Mouse (Mus musculus) liver, embryonic 18 days (tissue): Measurements from ENCODE around the gene Ros1. TPM values are rescaled to one million over a fixed set of nuclear protein-coding genes. Genes with fewer than 3 reads are reported as not detected.

Source experiments
- polyA plus RNA-seq: library from polyadenylated mRNA; depleted of rRNA; stranded (reverse); fragments of >200 nt; gene quantifications from 2 replicates; pipeline ENCODE4 v1.2.3, GENCODE M21; 2012; rRNA removed

The Ros1 gene
- 0.01 TPM in 1 of 2 replicates, not detected in the other for polyA plus RNA-seq

GRCm38 (mm10) chr10:52194957-52195852 is at the start of gene Ros1:
Gene Ros1, minus strand, starts transcription at chr10:52195244.

GRCm38 (mm10) chr10:52233301-52233968 is 38.4 kb upstream of the Ros1 start, which contains the start of gene Dcbld1:
Gene Dcbld1, plus strand, starts transcription at chr10:52233619.

GRCm38 (mm10) chr10:52022413-52023212 is 172.4 kb downstream of the Ros1 start, which contains the start of gene Vgll2:
Gene Vgll2, plus strand, starts transcription at chr10:52022502.

Other genes with a start within 250 kb of the Ros1 start
- not detected in 2 replicates for gene Vgll2, start 172.7 kb downstream of the Ros1 start, polyA plus RNA-seq
- 2.5 and 2.7 TPM in 2 replicates for gene Dcbld1, start 38.4 kb upstream of the Ros1 start, polyA plus RNA-seq
- gene Gm26741, start 163.5 kb upstream of the Ros1 start, polyA plus RNA-seq, result not detected in 2 replicates
- 3.1 and 3.5 TPM in 2 replicates for gene Gopc, start 186.9 kb upstream of the Ros1 start, polyA plus RNA-seq
- gene Nepn, start 193.7 kb upstream of the Ros1 start, polyA plus RNA-seq, result 0.03 TPM in 1 of 2 replicates, not detected in the other
- gene Nus1, start 222.3 kb upstream of the Ros1 start, polyA plus RNA-seq, result 10.1 and 11.0 TPM in 2 replicates